Comparison of ENCODE assay signal across 19 mouse cellular contexts in genomic region chr13:112805529-112805928, GRCm38 (mm10).
"Had no signal": no experiment of that assay in that cellular context is flagged by ENCODE, and none has a peak within 500 bp of the region (broad histone marks: within the 10 kb centered on the region; RNA-seq: fewer than 3 reads in every experiment).

No protein-coding gene starts in this region.

- H3K27ac ChIP-seq: layer of hippocampus, adult 2 months; limb, embryonic 10.5 days; limb, embryonic 13.5 days; lung, embryonic 15.5 days; stomach, postnatal 0 days had no signal

- H3K27me3 ChIP-seq: limb, embryonic 13.5 days; lung, embryonic 15.5 days had no signal

- DNase-seq: kidney, adult 11 months; kidney, adult 9 months; kidney, postnatal 25 days; layer of hippocampus, adult 9-11 months; lung, adult 18-20 months; lung, postnatal 10 days; lung, postnatal 36 days; midbrain, embryonic 14.5 days; thymus, adult 2 months; thymus, postnatal 14 days; thymus, postnatal 4 days had no signal

- H3K4me2 ChIP-seq: limb, embryonic 13.5 days; lung, embryonic 15.5 days; midbrain, embryonic 11.5 days had no signal

- ATAC-seq: inflammation-experienced regulatory T-cells, adult 6 months had no signal

- H3K4me3 ChIP-seq: layer of hippocampus, adult 2 months; limb, embryonic 10.5 days; limb, embryonic 13.5 days; lung, embryonic 15.5 days; megakaryocyte, embryonic 14.5 days had no signal

- H3K9ac ChIP-seq: limb, embryonic 13.5 days; lung, embryonic 15.5 days had no signal

- H3K9me3 ChIP-seq: limb, embryonic 10.5 days; lung, embryonic 15.5 days had no signal
